In the genomic region with DNA sequence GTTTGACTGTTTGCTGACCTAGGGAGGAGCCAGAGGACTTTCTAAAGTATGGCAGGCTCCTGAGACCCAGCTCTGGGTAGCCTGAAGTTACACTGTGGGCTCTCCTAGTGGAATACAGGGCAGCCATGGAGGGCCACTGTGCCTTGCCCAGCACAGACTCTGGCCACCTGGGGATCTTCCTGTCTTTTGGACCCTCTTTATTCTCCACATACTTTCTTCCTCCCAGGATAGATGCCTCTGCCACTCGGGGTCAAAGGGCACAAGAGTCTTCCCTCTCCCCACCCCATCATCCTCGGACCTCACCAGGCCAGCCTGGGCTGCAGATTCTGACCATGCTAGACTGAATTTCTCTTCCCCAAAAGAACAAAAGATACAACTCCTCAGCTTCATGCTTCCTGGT, we compare ENCODE assay signal across 8 mouse cellular contexts. TPM values are rescaled to one million over a fixed set of nuclear protein-coding genes. Genes with fewer than 3 reads are reported as not detected.
DNase-seq lines count a peak whose midpoint lies in the region; ATAC-seq and TF ChIP-seq lines count a peak whose summit lies in the region.
"Had no signal": no experiment of that assay in that cellular context is flagged by ENCODE, and none has a peak within 500 bp of the region (broad histone marks: within the 10 kb centered on the region; RNA-seq: fewer than 3 reads in every experiment).

No protein-coding gene starts in this region.

- H3K27me3 ChIP-seq in liver, adult 2 months (ENCODE audit: control insufficient read depth, insufficient read depth, low read length): no peaks in the 10 kb centered on the region
- H3K27me3 ChIP-seq in heart, postnatal 0 days (ENCODE audit: control insufficient read depth, insufficient read depth, low read length): no peaks in the 10 kb centered on the region
- peaks cover 48% of the 10 kb centered on the region for H3K27me3 ChIP-seq in liver, embryonic 13.5 days
- no peaks in the 10 kb centered on the region for H3K27me3 ChIP-seq in stomach, embryonic 15.5 days (replicated peaks)

- H3K79me2 ChIP-seq in liver, adult 2 months (ENCODE audit: control insufficient read depth, insufficient read depth, low read length): peaks cover 19% of the 10 kb centered on the region

- peaks cover 61% of the 10 kb centered on the region for H3K4me1 ChIP-seq in liver, adult 2 months (ENCODE audit: control insufficient read depth, insufficient read depth, low read length)
- peaks cover 59% of the 10 kb centered on the region for H3K4me1 ChIP-seq in heart, postnatal 0 days (ENCODE audit: control insufficient read depth, insufficient read depth)
- H3K4me1 ChIP-seq in liver, embryonic 13.5 days (replicated peaks): peaks cover 54% of the 10 kb centered on the region
- peaks cover 56% of the 10 kb centered on the region for H3K4me1 ChIP-seq in stomach, embryonic 15.5 days

- no peaks in the 10 kb centered on the region for H3K9me3 ChIP-seq in heart, postnatal 0 days (replicated peaks; ENCODE audit: control insufficient read depth, low read length)
- no peaks in the 10 kb centered on the region for H3K9me3 ChIP-seq in liver, embryonic 13.5 days (replicated peaks)
- H3K9me3 ChIP-seq in stomach, embryonic 15.5 days: no peaks in the 10 kb centered on the region

- ATAC-seq in heart, postnatal 0 days (ENCODE audit: insufficient read depth, low read depth): no peak
- ATAC-seq in liver, embryonic 13.5 days (ENCODE audit: low read depth): no peak
- no peak for ATAC-seq in stomach, embryonic 15.5 days (ENCODE audit: insufficient read depth, low FRiP score, low read depth)

- no peak for TF ChIP-seq POLR2A in liver, adult 2 months (IDR thresholded peaks at IDR 0.05; ENCODE audit: extremely low read depth, insufficient read depth, low read length)

- peaks cover 2% of the 10 kb centered on the region; the same call in 1 of the 2 replicates for H3K36me3 ChIP-seq in liver, adult 2 months (ENCODE audit: control insufficient read depth, insufficient read depth, low read length)
- peaks cover 16% of the 10 kb centered on the region; the same call in 1 of the 2 replicates for H3K36me3 ChIP-seq in heart, postnatal 0 days (replicated peaks; ENCODE audit: control insufficient read depth, insufficient read depth, low read length)
- H3K36me3 ChIP-seq in liver, embryonic 13.5 days: peaks cover 13% of the 10 kb centered on the region; the same call in 1 of the 2 replicates
- H3K36me3 ChIP-seq in stomach, embryonic 15.5 days: peaks cover 18% of the 10 kb centered on the region; the same call in 1 of the 2 replicates

- no peak for DNase-seq in liver, adult 2 months (ENCODE audit: extremely low read depth, low read depth, low spot score)
- no peak for DNase-seq in liver
- DNase-seq in heart, postnatal 0 days (ENCODE audit: low spot score): no peak
- DNase-seq in liver, embryonic 13.5 days: no peak
- no peak for DNase-seq in left cerebral cortex, postnatal 14 days (ENCODE audit: low spot score in 2 of 2)
- DNase-seq in ovary, postnatal 36 days (ENCODE audit: low spot score): no peak
- DNase-seq: right cerebral cortex, postnatal 14 days had no signal

- 13% methylated on average over 2 of the region's 2 CpGs for WGBS in liver, adult 2 months
- WGBS in heart, postnatal 0 days: 25% methylated on average over 2 of the region's 2 CpGs
- WGBS in liver, embryonic 13.5 days (ENCODE audit: insufficient replicate concordance): 33% methylated on average over 2 of the region's 2 CpGs
- WGBS in stomach, embryonic 15.5 days: 26% methylated on average over 2 of the region's 2 CpGs

- TF ChIP-seq CTCF in liver, adult 2 months (IDR thresholded peaks at IDR 0.05; ENCODE audit: low read depth, low read length): no peak
- no peak for TF ChIP-seq CTCF in heart, postnatal 0 days (IDR thresholded peaks at IDR 0.05; ENCODE audit: low read depth)

- H3K9ac ChIP-seq in liver, adult 2 months (ENCODE audit: low read depth, low read length): no peak overlapping the region; the same call in 1 of the 2 replicates
- peak overlapping the region; percentile 97 for H3K9ac ChIP-seq in heart, postnatal 0 days (replicated peaks; ENCODE audit: low read depth, low read length)
- H3K9ac ChIP-seq in liver, embryonic 13.5 days: peak overlapping the region; percentile 75
- H3K9ac ChIP-seq in stomach, embryonic 15.5 days: peak overlapping the region; percentile 10; the same call in 1 of the 2 replicates

- intact Hi-C loops in left cerebral cortex, postnatal 14 days (cut with DNase I): loop anchor here (10.0 kb wide), 1 partner anchor 93 kb away; no protein-coding TSS in a partner anchor

- H3K4me2 ChIP-seq in heart, postnatal 0 days (ENCODE audit: low read depth, low read length): peak overlapping the region; percentile 99
- H3K4me2 ChIP-seq in liver, embryonic 13.5 days: peak overlapping the region; percentile 66
- peak overlapping the region; percentile 92 for H3K4me2 ChIP-seq in stomach, embryonic 15.5 days

- H3K4me3 ChIP-seq in liver, adult 2 months (ENCODE audit: insufficient read depth, low read depth, low read length): no peak overlapping the region
- peak overlapping the region; percentile 94 for H3K4me3 ChIP-seq in heart, postnatal 0 days (ENCODE audit: low read depth, low read length)
- H3K4me3 ChIP-seq in liver, embryonic 13.5 days (replicated peaks): peak overlapping the region; percentile 65; the same call in 1 of the 2 replicates
- H3K4me3 ChIP-seq in stomach, embryonic 15.5 days (replicated peaks): peak overlapping the region; percentile 92

- H3K27ac ChIP-seq in liver, adult 2 months (replicated peaks; ENCODE audit: insufficient read depth, low read depth, low read length): peak overlapping the region; percentile 38; the same call in 1 of the 2 replicates
- peak overlapping the region; percentile 89 for H3K27ac ChIP-seq in heart, postnatal 0 days (ENCODE audit: low read depth)
- no peak overlapping the region for H3K27ac ChIP-seq in liver, embryonic 13.5 days
- peak overlapping the region; percentile 86; the same call in 1 of the 2 replicates for H3K27ac ChIP-seq in stomach, embryonic 15.5 days

- TF ChIP-seq EP300 in heart, postnatal 0 days (IDR thresholded peaks at IDR 0.05; ENCODE audit: low read depth): no peak

RNA-seq across cellular contexts. Expression of gene Pkdcc, which starts 3.1 kb away (rescaled TPM):
- total RNA-seq in liver, adult 2 months (2014; rRNA removed): 16.1 and 25.6 TPM in 2 replicates
- polyA plus RNA-seq in liver, adult 2 months (2012; rRNA removed): 37.2 and 60.8 TPM in 2 replicates
- total RNA-seq in heart, postnatal 0 days (2014; rRNA removed; ENCODE audit: low replicate concordance): 73.6 and 100 TPM in 2 replicates
- polyA plus RNA-seq in heart, postnatal 0 days (2015; fragmentation: Nextera tagmentation; extraction: Ambion mirVana): 5.5 and 7.8 TPM in 2 replicates
- 2.6 and 3.5 TPM in 2 replicates for polyA plus RNA-seq in liver, embryonic 13.5 days (2015; fragmentation: Nextera tagmentation; extraction: Ambion mirVana)
- 24.6 and 29.7 TPM in 2 replicates for polyA plus RNA-seq in stomach, embryonic 15.5 days (2015; fragmentation: Nextera tagmentation; extraction: Ambion mirVana)
- total RNA-seq in left cerebral cortex, postnatal 14 days (2021): 10 to 100 TPM; 15.6 to 20.2 TPM
